Mouse (Mus musculus) liver, embryonic 13.5 days (tissue): ENCODE data around the gene Ccdc141. TPM values are rescaled to one million over a fixed set of nuclear protein-coding genes. Genes with fewer than 3 reads are reported as not detected.

Experiments
- ATAC-seq: fragments of 200-750 bp; cut with Nextera tagmentation; 2 replicates; pipeline ENCODE4 v1.8.0; 2017; ENCODE audit warnings: low read depth, mild to moderate bottlenecking, moderate number of reproducible peaks, moderate library complexity
- DNase-seq: peaks from one replicate; pipeline ENCODE4 v3.0.0; 2022
- H3K27ac ChIP-seq: fragments of 300-500 bp; sonication (generic); 2 replicates; pipeline ENCODE4 v1.5.1; 2015; ENCODE audit warnings: moderate library complexity, mild to moderate bottlenecking, inconsistent platforms
- H3K27me3 ChIP-seq: fragments of 300-500 bp; sonication (generic); 2 replicates; pipeline ENCODE4 v1.6.1; 2015; ENCODE audit warnings: mild to moderate bottlenecking, inconsistent platforms
- H3K36me3 ChIP-seq: fragments of 300-500 bp; sonication (generic); 2 replicates; pipeline ENCODE4 v1.6.1; 2015; ENCODE audit warnings: mild to moderate bottlenecking, inconsistent platforms
- H3K4me1 ChIP-seq: fragments of 300-500 bp; sonication (generic); replicated peaks from 2 replicates; pipeline ENCODE4 v1.6.1; 2015; ENCODE audit warnings: inconsistent platforms
- H3K4me2 ChIP-seq: fragments of 300-500 bp; sonication (generic); 2 replicates; pipeline ENCODE4 v1.6.1; 2015; ENCODE audit warnings: inconsistent platforms, mild to moderate bottlenecking, moderate library complexity
- H3K4me3 ChIP-seq: fragments of 300-500 bp; sonication (generic); replicated peaks from 2 replicates; pipeline ENCODE4 v1.5.1; 2015; ENCODE audit warnings: mild to moderate bottlenecking, inconsistent platforms
- H3K9ac ChIP-seq: fragments of 300-500 bp; sonication (generic); 2 replicates; pipeline ENCODE4 v1.6.1; 2015; ENCODE audit warnings: mild to moderate bottlenecking, inconsistent platforms
- H3K9me3 ChIP-seq: fragments of 300-500 bp; sonication (generic); replicated peaks from 2 replicates; pipeline ENCODE4 v1.6.1; 2016; ENCODE audit warnings: inconsistent platforms
- WGBS: fragments of 180-500 bp; shearing (Covaris S2); methylation state at CpG from one replicate; pipeline ENCODE4 v1.1.7; 2015; ENCODE audit not compliant: insufficient replicate concordance; 5-methylcytosine and 5-hydroxymethylcytosine counted together
- polyA plus RNA-seq: library from polyadenylated mRNA; unstranded; fragments of >200 nt; fragmentation: Nextera tagmentation; extraction: Ambion mirVana; gene quantifications from 2 replicates; pipeline ENCODE4 v1.2.1, GENCODE M21; 2015

Ccdc141 gene
- polyA plus RNA-seq, 1 experiment from 2014 or later = 1.0 TPM

GRCm38 (mm10) chr2:77003148-77003547, 167.3 kb downstream of the Ccdc141 start:
- WGBS = 47% methylated on average over 2 of the region's 2 CpGs
- H3K4me2 ChIP-seq = no peak overlapping the region
- H3K9ac ChIP-seq = no peak overlapping the region
- no peaks in the 10 kb centered on the region for H3K4me1 ChIP-seq
- H3K9me3 ChIP-seq = no peaks in the 10 kb centered on the region
- H3K36me3 ChIP-seq = no peaks in the 10 kb centered on the region
- no peak overlapping the region for H3K4me3 ChIP-seq
- ATAC-seq = no peak
- DNase-seq = no peak
- no peaks in the 10 kb centered on the region for H3K27me3 ChIP-seq
- no peak overlapping the region for H3K27ac ChIP-seq

- H3K9me3 ChIP-seq = no peaks in the 10 kb centered on the region
- no peaks in the 10 kb centered on the region for H3K36me3 ChIP-seq
- H3K4me2 ChIP-seq = no peak overlapping the region
- DNase-seq (no peak), ATAC-seq (no peak)
- no peak overlapping the region for H3K27ac ChIP-seq
- H3K9ac ChIP-seq = no peak overlapping the region
- H3K4me3 ChIP-seq = no peak overlapping the region
- H3K27me3 ChIP-seq = no peaks in the 10 kb centered on the region
- H3K4me1 ChIP-seq = no peaks in the 10 kb centered on the region
- WGBS = 50% methylated on average over 5 of the region's 5 CpGs
Observed at GRCm38 (mm10) chr2:76998351-76998750, 172.1 kb downstream of the Ccdc141 start.

- Histone ChIP-seq H3K9ac (no peak overlapping the region), H3K9me3 (no peaks in the 10 kb centered on the region), H3K4me1 (no peaks in the 10 kb centered on the region), H3K4me3 (no peak overlapping the region), H3K27ac (no peak overlapping the region), H3K4me2 (no peak overlapping the region), H3K27me3 (no peaks in the 10 kb centered on the region), H3K36me3 (no peaks in the 10 kb centered on the region)
- DNase-seq (no peak), ATAC-seq (no peak)
- 59% methylated on average over 5 of the region's 5 CpGs for WGBS
Observed at GRCm38 (mm10) chr2:76992493-76993201, 177.8 kb downstream of the Ccdc141 start.

- DNase-seq (no peak), ATAC-seq (no peak)
- Histone ChIP-seq H3K27me3 (no peaks in the 10 kb centered on the region), H3K27ac (no peak overlapping the region), H3K9me3 (no peaks in the 10 kb centered on the region), H3K4me3 (no peak overlapping the region), H3K9ac (no peak overlapping the region), H3K36me3 (no peaks in the 10 kb centered on the region), H3K4me1 (no peaks in the 10 kb centered on the region), H3K4me2 (no peak overlapping the region)
- 66% methylated on average over 4 of the region's 4 CpGs for WGBS
Observed at GRCm38 (mm10) chr2:76987317-76987716, 183.1 kb downstream of the Ccdc141 start.

GRCm38 (mm10) chr2:76984384-76984783, 186.1 kb downstream of the Ccdc141 start:
- Histone ChIP-seq H3K27ac (no peak overlapping the region), H3K36me3 (no peaks in the 10 kb centered on the region), H3K4me2 (no peak overlapping the region), H3K4me1 (no peaks in the 10 kb centered on the region), H3K9ac (no peak overlapping the region), H3K27me3 (no peaks in the 10 kb centered on the region), H3K4me3 (no peak overlapping the region), H3K9me3 (no peaks in the 10 kb centered on the region)
- 70% methylated on average over 5 of the region's 5 CpGs for WGBS
- DNase-seq = no peak
- no peak for ATAC-seq

- no peak overlapping the region for H3K9ac ChIP-seq
- H3K27ac ChIP-seq = no peak overlapping the region
- 27% methylated on average over 5 of the region's 5 CpGs for WGBS
- H3K27me3 ChIP-seq = no peaks in the 10 kb centered on the region
- H3K9me3 ChIP-seq = no peaks in the 10 kb centered on the region
- no peaks in the 10 kb centered on the region for H3K36me3 ChIP-seq
- no peak for ATAC-seq
- H3K4me1 ChIP-seq = no peaks in the 10 kb centered on the region
- no peak overlapping the region for H3K4me2 ChIP-seq
- peak; percentile 4 for DNase-seq
- no peak overlapping the region for H3K4me3 ChIP-seq
Observed at GRCm38 (mm10) chr2:76983601-76984000, 186.8 kb downstream of the Ccdc141 start.

- Histone ChIP-seq H3K27ac (no peak within 1 kb of the TSS), H3K4me3 (no peak within 1 kb of the TSS), H3K4me1 (no peaks in the 10 kb centered on the region), H3K36me3 (no peaks in the 10 kb centered on the region), H3K9me3 (no peaks in the 10 kb centered on the region), H3K9ac (no peak within 1 kb of the TSS), H3K27me3 (no peaks in the 10 kb centered on the region), H3K4me2 (no peak within 1 kb of the TSS)
- 66% methylated on average over 18 of the region's 18 CpGs for WGBS
- DNase-seq (no peak), ATAC-seq (no peak)
Observed at GRCm38 (mm10) chr2:76982391-76983145, 187.9 kb downstream of the Ccdc141 start, which contains the start of gene Ttn. TSS of gene Ttn (minus strand) at chr2:76982547.

- no peaks in the 10 kb centered on the region for H3K4me1 ChIP-seq
- DNase-seq (no peak), ATAC-seq (no peak)
- no peak overlapping the region for H3K4me2 ChIP-seq
- H3K4me3 ChIP-seq = no peak overlapping the region
- 43% methylated on average over 5 of the region's 5 CpGs for WGBS
- H3K27me3 ChIP-seq = no peaks in the 10 kb centered on the region
- no peak overlapping the region for H3K27ac ChIP-seq
- no peaks in the 10 kb centered on the region for H3K36me3 ChIP-seq
- H3K9me3 ChIP-seq = no peaks in the 10 kb centered on the region
- no peak overlapping the region for H3K9ac ChIP-seq
Observed at GRCm38 (mm10) chr2:76981717-76982116, 188.7 kb downstream of the Ccdc141 start.

- H3K27ac ChIP-seq = no peak overlapping the region
- no peaks in the 10 kb centered on the region for H3K4me1 ChIP-seq
- H3K9ac ChIP-seq = no peak overlapping the region
- no peak overlapping the region for H3K4me3 ChIP-seq
- ATAC-seq (no peak), DNase-seq (peak; percentile 1)
- no peaks in the 10 kb centered on the region for H3K27me3 ChIP-seq
- 46% methylated on average over 9 of the region's 9 CpGs for WGBS
- H3K4me2 ChIP-seq = no peak overlapping the region
- H3K36me3 ChIP-seq = no peaks in the 10 kb centered on the region
- no peaks in the 10 kb centered on the region for H3K9me3 ChIP-seq
Observed at GRCm38 (mm10) chr2:76980146-76980545, 190.3 kb downstream of the Ccdc141 start.

GRCm38 (mm10) chr2:76977650-76978049, 192.8 kb downstream of the Ccdc141 start:
- Histone ChIP-seq H3K27me3 (no peaks in the 10 kb centered on the region), H3K4me2 (no peak overlapping the region), H3K9me3 (no peaks in the 10 kb centered on the region), H3K9ac (no peak overlapping the region), H3K27ac (no peak overlapping the region), H3K4me3 (no peak overlapping the region), H3K36me3 (no peaks in the 10 kb centered on the region), H3K4me1 (no peaks in the 10 kb centered on the region)
- no peak for ATAC-seq
- DNase-seq = no peak
- 51% methylated on average over 6 of the region's 6 CpGs for whole genome bisulfite sequencing

GRCm38 (mm10) chr2:76972051-76972450, 198.4 kb downstream of the Ccdc141 start:
- no peak for ATAC-seq
- 54% methylated on average over 4 of the region's 4 CpGs for WGBS
- Histone ChIP-seq H3K4me1 (no peaks in the 10 kb centered on the region), H3K4me2 (no peak overlapping the region), H3K36me3 (no peaks in the 10 kb centered on the region), H3K4me3 (no peak overlapping the region), H3K27me3 (no peaks in the 10 kb centered on the region), H3K9ac (no peak overlapping the region), H3K27ac (no peak overlapping the region), H3K9me3 (no peaks in the 10 kb centered on the region)
- no peak for DNase-seq

GRCm38 (mm10) chr2:76971069-76971468, 199.4 kb downstream of the Ccdc141 start:
- Histone ChIP-seq H3K9ac (no peak overlapping the region), H3K27ac (no peak overlapping the region), H3K4me1 (no peaks in the 10 kb centered on the region), H3K9me3 (no peaks in the 10 kb centered on the region), H3K27me3 (no peaks in the 10 kb centered on the region), H3K4me2 (no peak overlapping the region), H3K4me3 (no peak overlapping the region), H3K36me3 (no peaks in the 10 kb centered on the region)
- no peak for ATAC-seq
- WGBS = 61% methylated on average over 5 of the region's 5 CpGs
- DNase-seq = no peak
